Mouse (Mus musculus): ENCODE measurements around the gene Ermp1. TPM values are rescaled to one million over a fixed set of nuclear protein-coding genes. Genes with fewer than 3 reads are reported as not detected.

Ermp1 gene
- polyA plus RNA-seq, 1 experiment from 2014 or later, result 5.3 TPM

DNA sequence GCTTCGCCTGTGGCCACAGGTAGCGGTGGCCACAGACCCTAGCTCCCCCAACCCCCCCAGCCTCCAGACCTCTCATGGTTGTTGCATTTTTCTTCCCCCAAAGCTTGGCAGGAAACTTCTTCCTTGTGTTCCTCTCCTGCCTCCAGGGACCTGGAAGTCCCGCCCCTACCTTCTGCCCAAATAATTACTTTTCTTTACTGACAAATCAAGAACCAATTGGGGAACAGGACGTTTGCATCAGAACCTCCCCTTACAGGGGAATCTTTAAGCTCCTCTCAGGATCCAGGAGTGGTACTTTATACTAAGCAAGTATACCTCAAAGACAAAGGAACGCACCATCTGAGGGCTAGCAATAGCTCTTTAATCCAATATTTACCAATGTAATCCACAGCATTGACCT, 16.7 kb upstream of the Ermp1 start:
- WGBS, result 86% methylated on average over 5 of the region's 5 CpGs
- DNase-seq (ENCODE audit: low spot score) (no peak), ATAC-seq (no peak)
- Histone ChIP-seq H3K27ac (ENCODE audit: low read depth, low read length) (no peak overlapping the region), H3K9ac (ENCODE audit: low read length) (no peak overlapping the region), H3K27me3 (replicated peaks; ENCODE audit: control insufficient read depth, insufficient read depth, low read length) (no peaks in the 10 kb centered on the region), H3K4me2 (ENCODE audit: low read length) (no peak overlapping the region), H3K4me3 (ENCODE audit: low read depth, low read length) (no peak overlapping the region), H3K36me3 (ENCODE audit: control insufficient read depth, insufficient read depth, low read length) (no peaks in the 10 kb centered on the region), H3K4me1 (ENCODE audit: control insufficient read depth, insufficient read depth, low read length) (no peaks in the 10 kb centered on the region), H3K9me3 (replicated peaks; ENCODE audit: control insufficient read depth, low read length) (no peaks in the 10 kb centered on the region)

DNA sequence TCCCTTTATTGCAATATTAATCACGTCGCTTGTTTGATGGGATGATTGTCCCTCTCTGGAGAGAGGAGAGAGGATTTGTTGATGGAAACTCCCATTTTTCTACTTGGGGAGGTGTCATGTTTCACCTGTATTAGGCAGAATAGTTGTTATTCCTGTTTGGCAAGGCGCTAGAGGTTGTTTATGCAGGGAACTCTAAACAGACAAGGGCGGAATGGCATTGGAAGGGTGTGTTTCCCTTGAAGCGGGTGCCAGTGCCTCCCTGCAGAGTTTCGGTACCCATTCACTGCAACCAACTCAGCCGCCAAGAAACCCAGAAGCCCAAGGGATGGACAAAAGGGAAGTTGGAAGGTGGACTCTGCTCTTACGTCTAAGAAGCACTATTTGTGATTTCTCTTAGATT, 15.6 kb upstream of the Ermp1 start:
- Histone ChIP-seq H3K4me3 (ENCODE audit: low read depth, low read length) (no peak overlapping the region), H3K27me3 (replicated peaks; ENCODE audit: control insufficient read depth, insufficient read depth, low read length) (no peaks in the 10 kb centered on the region), H3K4me1 (ENCODE audit: control insufficient read depth, insufficient read depth, low read length) (no peaks in the 10 kb centered on the region), H3K9ac (ENCODE audit: low read length) (no peak overlapping the region), H3K9me3 (replicated peaks; ENCODE audit: control insufficient read depth, low read length) (no peaks in the 10 kb centered on the region), H3K27ac (ENCODE audit: low read depth, low read length) (no peak overlapping the region), H3K36me3 (ENCODE audit: control insufficient read depth, insufficient read depth, low read length) (no peaks in the 10 kb centered on the region), H3K4me2 (ENCODE audit: low read length) (no peak overlapping the region)
- no peak for DNase-seq (ENCODE audit: low spot score)
- ATAC-seq, result no peak
- WGBS, result 72% methylated on average over 8 of the region's 8 CpGs

DNA sequence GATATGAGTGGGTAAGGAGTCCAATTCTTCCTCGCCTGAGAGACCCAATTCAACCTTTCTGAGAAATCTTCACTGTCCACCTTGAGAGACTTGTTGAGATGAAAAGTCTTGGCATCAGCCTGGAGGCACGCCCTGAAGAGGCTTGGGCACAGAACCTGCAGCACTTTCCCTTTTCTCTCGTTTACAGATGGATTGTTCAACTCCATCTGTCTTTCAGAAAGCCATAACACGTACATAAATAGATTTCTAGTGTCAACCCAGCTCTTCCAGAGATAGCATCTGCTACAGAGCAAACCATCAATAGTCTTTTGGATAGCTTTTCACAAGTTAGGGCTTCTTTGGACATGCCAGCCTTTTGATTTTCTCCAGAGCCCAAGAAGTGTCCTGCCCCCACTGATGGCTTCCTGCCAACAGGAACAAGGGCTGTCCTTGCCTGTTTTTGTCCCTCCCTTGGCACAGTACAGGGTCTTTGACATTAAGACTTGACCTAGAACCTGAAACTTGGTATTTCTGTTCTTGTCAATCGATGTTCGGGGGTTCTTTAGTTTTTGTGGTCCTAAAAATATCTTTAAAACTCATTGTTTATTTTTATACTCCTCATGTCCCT, 13.9 kb upstream of the Ermp1 start:
- DNase-seq (ENCODE audit: low spot score), result no peak
- no peaks in the 10 kb centered on the region for H3K4me1 ChIP-seq (ENCODE audit: control insufficient read depth, insufficient read depth, low read length)
- no peaks in the 10 kb centered on the region for H3K36me3 ChIP-seq (ENCODE audit: control insufficient read depth, insufficient read depth, low read length)
- H3K4me3 ChIP-seq (ENCODE audit: low read depth, low read length), result no peak overlapping the region
- no peaks in the 10 kb centered on the region for H3K27me3 ChIP-seq (replicated peaks; ENCODE audit: control insufficient read depth, insufficient read depth, low read length)
- ATAC-seq, result no peak
- no peaks in the 10 kb centered on the region for H3K9me3 ChIP-seq (replicated peaks; ENCODE audit: control insufficient read depth, low read length)
- 80% methylated on average over 6 of the region's 6 CpGs for WGBS
- H3K27ac ChIP-seq (ENCODE audit: low read depth, low read length), result no peak overlapping the region
- H3K4me2 ChIP-seq (ENCODE audit: low read length), result no peak overlapping the region
- no peak overlapping the region for H3K9ac ChIP-seq (ENCODE audit: low read length)

DNA sequence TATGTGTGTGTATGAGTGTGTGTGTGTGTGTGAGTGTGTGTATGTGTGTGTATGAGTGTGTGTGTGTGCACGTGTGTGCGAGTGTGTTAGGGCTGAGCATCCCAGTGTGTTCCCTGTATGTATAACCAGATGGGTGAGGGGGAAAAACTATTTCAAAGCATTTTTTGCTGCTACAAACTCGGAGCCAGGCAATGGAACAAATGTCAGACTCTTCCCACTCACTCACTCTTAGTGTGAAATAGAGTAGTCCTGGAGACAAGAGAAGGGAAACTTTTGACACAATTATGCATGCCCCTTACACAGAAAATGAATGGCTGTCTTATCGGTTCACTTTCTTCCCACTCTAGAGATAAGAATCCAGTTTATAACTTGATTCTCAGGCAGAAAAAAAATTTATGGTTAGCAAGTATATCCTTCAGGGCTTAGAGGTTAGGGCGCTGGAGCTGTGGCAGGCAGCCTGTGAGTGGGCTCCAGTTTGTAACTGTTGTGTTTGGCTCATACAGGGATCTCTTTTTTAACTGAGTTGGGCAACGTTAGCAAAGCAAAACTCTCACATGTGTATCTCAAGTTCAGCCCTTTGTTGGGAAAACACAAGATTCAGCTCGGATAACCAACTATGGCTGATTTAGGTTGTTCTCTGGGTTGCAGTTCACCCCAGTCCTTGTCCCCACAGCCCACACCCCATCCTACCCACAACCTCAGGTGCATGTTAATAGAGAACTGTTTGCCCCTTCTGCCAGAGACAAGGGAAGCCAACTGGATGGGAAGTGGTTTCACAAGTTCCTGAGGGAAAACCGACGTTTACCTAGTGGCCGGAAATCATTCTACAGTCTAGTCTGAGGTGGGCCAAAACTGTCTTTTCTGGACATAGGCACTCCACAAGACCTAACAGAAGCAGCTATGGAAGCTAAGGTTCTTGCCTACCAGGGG, 12.9 kb upstream of the Ermp1 start:
- 88% methylated on average over 10 of the region's 10 CpGs for WGBS
- ATAC-seq, result no peak
- H3K27me3 ChIP-seq (replicated peaks; ENCODE audit: control insufficient read depth, insufficient read depth, low read length), result no peaks in the 10 kb centered on the region

DNA sequence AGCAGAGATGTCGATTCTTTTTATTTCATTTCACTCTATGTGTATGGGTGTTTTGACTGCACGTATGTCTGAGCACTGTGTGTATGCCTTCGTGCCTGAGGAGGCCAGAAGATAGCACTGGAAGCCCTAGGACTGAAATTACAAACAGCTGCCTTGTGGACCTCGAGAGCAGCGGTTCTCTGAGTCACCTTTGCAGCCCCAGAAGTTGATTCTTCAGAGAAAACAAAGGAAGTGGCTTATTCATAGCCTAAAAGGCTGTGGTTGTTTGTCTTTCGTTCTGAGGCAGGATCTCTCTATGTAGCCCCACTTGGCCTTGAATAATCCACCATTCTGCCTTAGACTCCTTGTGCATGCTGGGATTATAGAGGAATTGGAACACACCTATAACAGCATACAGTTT, 11.5 kb upstream of the Ermp1 start:
- H3K4me2 ChIP-seq (ENCODE audit: low read length), result no peak overlapping the region
- ATAC-seq (no peak), DNase-seq (ENCODE audit: low spot score) (no peak)
- H3K27me3 ChIP-seq (replicated peaks; ENCODE audit: control insufficient read depth, insufficient read depth, low read length), result no peaks in the 10 kb centered on the region
- no peaks in the 10 kb centered on the region for H3K36me3 ChIP-seq (ENCODE audit: control insufficient read depth, insufficient read depth, low read length)
- no peak overlapping the region for H3K27ac ChIP-seq (ENCODE audit: low read depth, low read length)
- no peak overlapping the region for H3K9ac ChIP-seq (ENCODE audit: low read length)
- H3K4me3 ChIP-seq (ENCODE audit: low read depth, low read length), result no peak overlapping the region
- H3K9me3 ChIP-seq (replicated peaks; ENCODE audit: control insufficient read depth, low read length), result no peaks in the 10 kb centered on the region
- H3K4me1 ChIP-seq (ENCODE audit: control insufficient read depth, insufficient read depth, low read length), result no peaks in the 10 kb centered on the region
- WGBS, result 74% methylated on average over 6 of the region's 6 CpGs

More for the DNA sequence above, 12.9 kb upstream of the Ermp1 start:
- H3K4me2 ChIP-seq (ENCODE audit: low read length), result no peak overlapping the region
- DNase-seq (ENCODE audit: low spot score), result no peak
- H3K9me3 ChIP-seq (replicated peaks; ENCODE audit: control insufficient read depth, low read length), result no peaks in the 10 kb centered on the region
- H3K9ac ChIP-seq (ENCODE audit: low read length), result no peak overlapping the region
- no peak overlapping the region for H3K4me3 ChIP-seq (ENCODE audit: low read depth, low read length)
- no peak overlapping the region for H3K27ac ChIP-seq (ENCODE audit: low read depth, low read length)
- no peaks in the 10 kb centered on the region for H3K36me3 ChIP-seq (ENCODE audit: control insufficient read depth, insufficient read depth, low read length)
- no peaks in the 10 kb centered on the region for H3K4me1 ChIP-seq (ENCODE audit: control insufficient read depth, insufficient read depth, low read length)

DNA sequence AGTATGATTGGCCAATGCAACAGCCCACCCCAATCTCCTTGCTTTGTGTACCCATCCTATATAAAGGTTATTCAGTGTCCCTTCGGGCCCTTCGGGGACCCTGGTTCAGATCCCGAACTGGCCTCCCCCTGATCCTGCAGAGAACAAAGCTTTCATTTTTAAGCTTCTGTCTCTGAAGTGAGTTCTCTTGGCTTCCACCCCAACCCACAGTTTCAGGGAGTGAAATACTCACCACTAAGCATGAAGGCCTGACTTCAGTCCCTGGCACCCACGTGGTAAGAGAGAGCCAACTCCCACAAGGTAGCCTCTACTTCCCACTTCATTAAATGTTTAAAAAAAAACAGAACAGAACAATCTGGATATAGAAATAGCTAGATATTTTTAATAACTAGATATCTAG, 10.6 kb upstream of the Ermp1 start:
- no peak for ATAC-seq
- Histone ChIP-seq H3K4me3 (ENCODE audit: low read depth, low read length) (no peak overlapping the region), H3K4me2 (ENCODE audit: low read length) (no peak overlapping the region), H3K27me3 (replicated peaks; ENCODE audit: control insufficient read depth, insufficient read depth, low read length) (no peaks in the 10 kb centered on the region), H3K27ac (ENCODE audit: low read depth, low read length) (no peak overlapping the region), H3K4me1 (ENCODE audit: control insufficient read depth, insufficient read depth, low read length) (no peaks in the 10 kb centered on the region), H3K36me3 (ENCODE audit: control insufficient read depth, insufficient read depth, low read length) (no peaks in the 10 kb centered on the region), H3K9me3 (replicated peaks; ENCODE audit: control insufficient read depth, low read length) (no peaks in the 10 kb centered on the region), H3K9ac (ENCODE audit: low read length) (no peak overlapping the region)
- no peak for DNase-seq (ENCODE audit: low spot score)
- WGBS, result 91% methylated on average over 4 of the region's 4 CpGs

DNA sequence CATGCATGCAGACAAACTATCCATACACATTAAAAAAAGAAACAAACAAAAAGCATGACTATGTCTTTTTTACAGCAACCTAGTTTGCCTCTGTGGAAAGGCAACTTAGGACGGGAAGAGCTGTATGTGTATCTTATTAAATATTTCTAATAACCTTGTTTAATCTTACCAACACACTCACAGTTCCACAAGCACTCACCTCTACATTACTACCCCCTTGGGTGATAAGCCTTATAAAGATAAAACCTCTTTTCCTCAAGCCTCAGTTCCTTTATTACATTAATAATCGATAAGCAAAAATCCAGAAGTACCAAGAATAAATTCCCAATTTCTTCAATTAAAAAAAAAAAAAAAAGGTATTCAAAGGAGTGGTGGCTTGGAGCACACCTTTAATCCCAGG, 9.3 kb upstream of the Ermp1 start:
- no peak overlapping the region for H3K4me2 ChIP-seq (ENCODE audit: low read length)
- H3K27ac ChIP-seq (ENCODE audit: low read depth, low read length), result no peak overlapping the region
- H3K27me3 ChIP-seq (replicated peaks; ENCODE audit: control insufficient read depth, insufficient read depth, low read length), result no peaks in the 10 kb centered on the region
- H3K9ac ChIP-seq (ENCODE audit: low read length), result no peak overlapping the region
- ATAC-seq (no peak), DNase-seq (ENCODE audit: low spot score) (no peak)
- H3K36me3 ChIP-seq (ENCODE audit: control insufficient read depth, insufficient read depth, low read length), result no peaks in the 10 kb centered on the region
- H3K9me3 ChIP-seq (replicated peaks; ENCODE audit: control insufficient read depth, low read length), result no peaks in the 10 kb centered on the region
- WGBS, result 93% methylated on average over 2 of the region's 2 CpGs
- no peak overlapping the region for H3K4me3 ChIP-seq (ENCODE audit: low read depth, low read length)
- no peaks in the 10 kb centered on the region for H3K4me1 ChIP-seq (ENCODE audit: control insufficient read depth, insufficient read depth, low read length)

DNA sequence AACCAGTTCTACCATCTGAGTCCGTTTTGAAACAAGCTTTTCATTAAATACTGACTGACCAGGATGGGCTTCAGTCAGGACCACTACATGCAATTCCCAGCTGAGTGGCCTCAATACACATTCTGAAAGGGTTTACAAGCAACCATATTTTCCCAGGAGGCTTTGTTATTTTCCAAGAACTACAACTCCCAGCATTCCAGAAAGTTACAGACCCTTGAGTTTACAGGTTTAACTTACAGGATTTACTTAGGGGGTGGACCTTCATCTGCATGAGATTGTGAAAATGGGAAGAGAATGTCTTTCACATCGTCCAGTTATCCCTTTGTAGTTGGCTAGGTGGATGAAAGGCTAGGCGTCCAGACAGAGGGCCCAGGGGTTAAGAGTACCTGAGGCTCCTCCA, 8.8 kb upstream of the Ermp1 start:
- H3K9me3 ChIP-seq (replicated peaks; ENCODE audit: control insufficient read depth, low read length), result no peaks in the 10 kb centered on the region
- H3K36me3 ChIP-seq (ENCODE audit: control insufficient read depth, insufficient read depth, low read length), result no peaks in the 10 kb centered on the region
- ATAC-seq, result no peak
- no peak overlapping the region for H3K4me2 ChIP-seq (ENCODE audit: low read length)
- no peaks in the 10 kb centered on the region for H3K4me1 ChIP-seq (ENCODE audit: control insufficient read depth, insufficient read depth, low read length)
- H3K27me3 ChIP-seq (replicated peaks; ENCODE audit: control insufficient read depth, insufficient read depth, low read length), result no peaks in the 10 kb centered on the region
- H3K27ac ChIP-seq (ENCODE audit: low read depth, low read length), result no peak overlapping the region
- no peak overlapping the region for H3K4me3 ChIP-seq (ENCODE audit: low read depth, low read length)
- WGBS, result 54% methylated on average over 3 of the region's 3 CpGs
- no peak for DNase-seq (ENCODE audit: low spot score)
- H3K9ac ChIP-seq (ENCODE audit: low read length), result no peak overlapping the region

DNA sequence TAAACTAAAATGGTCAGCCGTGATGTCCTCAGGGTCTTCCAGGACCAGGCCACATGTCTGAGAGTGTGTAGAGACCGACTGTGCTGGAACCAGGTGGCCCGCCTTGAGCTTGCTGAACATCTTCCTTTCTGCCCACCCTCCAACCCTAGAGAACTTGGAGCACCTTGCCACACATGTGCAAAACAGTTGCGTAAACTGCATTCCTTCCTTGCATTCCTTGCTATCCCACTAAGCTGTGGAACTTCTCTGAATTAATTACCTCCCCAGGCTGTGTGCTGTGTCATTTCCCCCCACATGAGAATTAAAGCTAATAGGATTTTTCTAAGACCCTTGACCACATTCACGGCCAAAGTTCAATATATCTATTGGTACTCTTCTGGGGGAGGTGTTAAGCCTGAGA, 8.4 kb upstream of the Ermp1 start:
- no peaks in the 10 kb centered on the region for H3K36me3 ChIP-seq (ENCODE audit: control insufficient read depth, insufficient read depth, low read length)
- no peaks in the 10 kb centered on the region for H3K27me3 ChIP-seq (replicated peaks; ENCODE audit: control insufficient read depth, insufficient read depth, low read length)
- DNase-seq (ENCODE audit: low spot score) (no peak), ATAC-seq (no peak)
- no peaks in the 10 kb centered on the region for H3K4me1 ChIP-seq (ENCODE audit: control insufficient read depth, insufficient read depth, low read length)
- H3K4me3 ChIP-seq (ENCODE audit: low read depth, low read length), result no peak overlapping the region
- no peaks in the 10 kb centered on the region for H3K9me3 ChIP-seq (replicated peaks; ENCODE audit: control insufficient read depth, low read length)
- WGBS, result 87% methylated on average over 5 of the region's 5 CpGs
- no peak overlapping the region for H3K9ac ChIP-seq (ENCODE audit: low read length)
- no peak overlapping the region for H3K4me2 ChIP-seq (ENCODE audit: low read length)
- no peak overlapping the region for H3K27ac ChIP-seq (ENCODE audit: low read depth, low read length)

Measured in forebrain, embryonic 14.5 days (tissue).